ENCODE assay signal across 8 mouse cellular contexts in genomic region chr14:56669046-56669620, GRCm38 (mm10). TPM values are rescaled to one million over a fixed set of nuclear protein-coding genes. Genes with fewer than 3 reads are reported as not detected.
DNase-seq lines count a peak whose midpoint lies in the region; ATAC-seq and TF ChIP-seq lines count a peak whose summit lies in the region.

No protein-coding gene starts in this region.

- TF ChIP-seq CTCF in liver, postnatal 0 days (IDR thresholded peaks at IDR 0.05; ENCODE audit: low read depth) = no peak

- peak overlapping the region; percentile 94 for H3K4me2 ChIP-seq in heart, embryonic 12.5 days
- H3K4me2 ChIP-seq in forebrain, embryonic 14.5 days (ENCODE audit: low read length) = peak overlapping the region; percentile 57
- peak overlapping the region; percentile 94 for H3K4me2 ChIP-seq in liver, postnatal 0 days (ENCODE audit: low read depth, low read length)

- H3K9ac ChIP-seq in heart, embryonic 12.5 days = peak overlapping the region; percentile 89
- peak overlapping the region; percentile 91 for H3K9ac ChIP-seq in ES-E14 (ENCODE audit: insufficient read depth, low read depth, low read length, poor library complexity, severe bottlenecking)
- peak overlapping the region; percentile 88 for H3K9ac ChIP-seq in forebrain, embryonic 14.5 days (ENCODE audit: low read length)
- H3K9ac ChIP-seq in liver, postnatal 0 days (replicated peaks) = peak overlapping the region; percentile 68

- H3K9me3 ChIP-seq in heart, embryonic 12.5 days (replicated peaks) = no peaks in the 10 kb centered on the region
- H3K9me3 ChIP-seq in ES-E14 (ENCODE audit: control insufficient read depth, insufficient read depth, low read depth, low read length) = no peaks in the 10 kb centered on the region
- no peaks in the 10 kb centered on the region for H3K9me3 ChIP-seq in forebrain, embryonic 14.5 days (replicated peaks; ENCODE audit: control insufficient read depth, low read length)
- no peaks in the 10 kb centered on the region for H3K9me3 ChIP-seq in liver, postnatal 0 days (ENCODE audit: low read length)

- H3K36me3 ChIP-seq in heart, embryonic 12.5 days = peaks cover 12% of the 10 kb centered on the region
- peaks cover 5% of the 10 kb centered on the region for H3K36me3 ChIP-seq in ES-E14 (ENCODE audit: control insufficient read depth, insufficient read depth, low read length, poor library complexity, severe bottlenecking)
- peaks cover 11% of the 10 kb centered on the region for H3K36me3 ChIP-seq in forebrain, embryonic 14.5 days (ENCODE audit: control insufficient read depth, insufficient read depth, low read length)
- H3K36me3 ChIP-seq in liver, postnatal 0 days (replicated peaks; ENCODE audit: insufficient read depth, low read length) = peaks cover 12% of the 10 kb centered on the region

- H3K4me1 ChIP-seq in heart, embryonic 12.5 days (replicated peaks) = peaks cover 22% of the 10 kb centered on the region
- peaks cover 2 to 5% of the 10 kb centered on the region in 2 experiments; a peak in 2 of 4 replicates for H3K4me1 ChIP-seq in ES-E14 (ENCODE audit: control insufficient read depth in 2 of 2, insufficient read depth in 2 of 2, low read length in 2 of 2, poor library complexity in 1 of 2)
- H3K4me1 ChIP-seq in forebrain, embryonic 14.5 days (ENCODE audit: control insufficient read depth, insufficient read depth, low read length) = peaks cover 11% of the 10 kb centered on the region
- peaks cover 19% of the 10 kb centered on the region for H3K4me1 ChIP-seq in liver, postnatal 0 days (ENCODE audit: insufficient read depth)

- no peaks in the 10 kb centered on the region for H3K27me3 ChIP-seq in heart, embryonic 12.5 days (replicated peaks)
- H3K27me3 ChIP-seq in forebrain, embryonic 14.5 days (replicated peaks; ENCODE audit: control insufficient read depth, insufficient read depth, low read length) = no peaks in the 10 kb centered on the region
- H3K27me3 ChIP-seq in liver, postnatal 0 days (ENCODE audit: insufficient read depth, low read length) = no peaks in the 10 kb centered on the region

- no peak for TF ChIP-seq EP300 in liver, postnatal 0 days (IDR thresholded peaks at IDR 0.05; ENCODE audit: low read depth)

- in situ Hi-C loops in ES-E14 (cut with MboI; ENCODE audit: low sequenced_read_pairs in 2 of 2, unreplicated experiment in 2 of 2) = no loop called here

- intact Hi-C loops in heart, postnatal 36 days (cut with DNase I) = loop anchor here (2.0 to 10.0 kb wide), 4 partner anchors 94 to 216 kb away; partner anchors contain the start of genes Cenpj, Parp4, Pspc1 and Zmym2

- 2% methylated on average over 13 of the region's 13 CpGs for WGBS in heart, embryonic 12.5 days
- WGBS in forebrain, embryonic 14.5 days = 5% methylated on average over 13 of the region's 13 CpGs
- WGBS in liver, postnatal 0 days (ENCODE audit: insufficient replicate concordance) = 4% methylated on average over 13 of the region's 13 CpGs

- no peak for ATAC-seq in heart, embryonic 12.5 days (ENCODE audit: insufficient number of reproducible peaks, low FRiP score)
- no peak for ATAC-seq in forebrain, embryonic 14.5 days
- ATAC-seq in liver, postnatal 0 days = no peak

- peak overlapping the region; percentile 96 for H3K27ac ChIP-seq in heart, embryonic 12.5 days (ENCODE audit: poor library complexity, severe bottlenecking)
- no peak overlapping the region for H3K27ac ChIP-seq in ES-E14 (ENCODE audit: insufficient read depth, low read depth, low read length, poor library complexity, severe bottlenecking)
- peak overlapping the region; percentile 79; the same call in 1 of the 2 replicates for H3K27ac ChIP-seq in forebrain, embryonic 14.5 days (ENCODE audit: low read depth, low read length)
- H3K27ac ChIP-seq in liver, postnatal 0 days (ENCODE audit: low read depth) = peak overlapping the region; percentile 75; the same call in 1 of the 2 replicates

- no peak for DNase-seq in heart, postnatal 36 days
- DNase-seq in ES-E14 (ENCODE audit: low read depth, low spot score) = no peak
- DNase-seq in forebrain, embryonic 14.5 days (ENCODE audit: low spot score) = no peak
- DNase-seq in liver, postnatal 0 days = no peak
- DNase-seq in adrenal gland, adult 2 months = no peak
- DNase-seq in gastrocnemius, postnatal 25 days = no peak
- DNase-seq in thymus, postnatal 10 days (ENCODE audit: low spot score in 2 of 2) = no peak

- H3K4me3 ChIP-seq in heart, embryonic 12.5 days = peak overlapping the region; percentile 96
- peak overlapping the region; percentile 93 to 100 for H3K4me3 ChIP-seq in ES-E14 (ENCODE audit: insufficient read depth in 1 of 2, low read depth in 1 of 2, low read length in 2 of 2, poor library complexity in 1 of 2, severe bottlenecking in 1 of 2)
- peak overlapping the region; percentile 71 for H3K4me3 ChIP-seq in forebrain, embryonic 14.5 days (ENCODE audit: low read depth, low read length)
- peak overlapping the region; percentile 66 for H3K4me3 ChIP-seq in liver, postnatal 0 days (ENCODE audit: low read depth, low read length)

TF ChIP-seq in ES-E14, 5 proteins besides CTCF, POLR2A, EP300 and RAD21:
- TF ChIP-seq ZC3H11A (IDR thresholded peaks at IDR 0.05; ENCODE audit: borderline replicate concordance, low read depth, low read length) (no peak), MAFK (IDR thresholded peaks at IDR 0.05; ENCODE audit: insufficient read depth, low read depth, low read length) (no peak), CHD2 (IDR thresholded peaks at IDR 0.05; ENCODE audit: low read depth, low read length) (no peak), HCFC1 (IDR thresholded peaks at IDR 0.05; ENCODE audit: borderline replicate concordance, insufficient read depth, low read length) (no peak), ZNF384 (IDR thresholded peaks at IDR 0.05; ENCODE audit: low read depth, low read length) (no peak)

RNA-seq across cellular contexts. Expression of gene Mphosph8, which starts 1.1 kb away (rescaled TPM):
- polyA plus RNA-seq in heart, embryonic 12.5 days (2016; fragmentation: Nextera tagmentation; extraction: Ambion mirVana) = 27.5 and 29.5 TPM in 2 replicates
- 10 to 100 TPM; 21.7 to 31.8 TPM for total RNA-seq in heart, postnatal 36 days (2021)
- 26.5 and 34.8 TPM in 2 replicates for total RNA-seq in ES-E14 (2012; rRNA removed)
- 30.0 and 36.4 TPM in 2 replicates for polyA plus RNA-seq in forebrain, embryonic 14.5 days (2014; fragmentation: Nextera tagmentation; extraction: Ambion mirVana)
- 9.0 and 9.9 TPM in 2 replicates for polyA plus RNA-seq in liver, postnatal 0 days (2015; fragmentation: Nextera tagmentation; extraction: Ambion mirVana)
- 10 to 100 TPM; 24.6 to 25.4 TPM for total RNA-seq in adrenal gland, adult 2 months (2021)
- polyA plus RNA-seq in adrenal gland, adult 2 months (2012; rRNA removed) = 0.54 and 1.4 TPM in 2 replicates
- total RNA-seq in gastrocnemius, postnatal 25 days (2021) = 10 to 100 TPM; 10.8 to 14.8 TPM
